Mouse (Mus musculus) myocyte (in vitro differentiated cells): ENCODE results near the gene Vmn2r17. TPM values are rescaled to one million over a fixed set of nuclear protein-coding genes. Genes with fewer than 3 reads are reported as not detected.

ENCODE experiments used
- H3K27me3 ChIP-seq: one replicate; pipeline ENCODE4 v1.6.1; 2011; ENCODE audit not compliant: control insufficient read depth, insufficient read depth, insufficient read length
- H3K36me3 ChIP-seq: one replicate; pipeline ENCODE4 v1.6.1; 2011; ENCODE audit not compliant: control insufficient read depth, insufficient read depth
- H3K4me2 ChIP-seq: one replicate; pipeline ENCODE4 v1.6.1; 2011; ENCODE audit warnings: low read depth, control low read depth
- H3K4me3 ChIP-seq: one replicate; pipeline ENCODE4 v1.5.1; 2011; ENCODE audit warnings: mild to moderate bottlenecking, control low read depth, moderate library complexity
- H3K79me2 ChIP-seq: one replicate; pipeline ENCODE4 v1.6.1; 2011; ENCODE audit not compliant: control insufficient read depth, insufficient read depth
- H3ac ChIP-seq: one replicate; pipeline ENCODE4 v1.6.1; 2011; ENCODE audit not compliant: control insufficient read depth, insufficient read length
- CEBPB ChIP-seq: IDR thresholded peaks from 2 replicates; pipeline ENCODE4 v1.6.1; 2011; ENCODE audit warnings: mild to moderate bottlenecking, moderate library complexity; ENCODE audit not compliant: poor library complexity, insufficient read depth, severe bottlenecking
- E2F4 ChIP-seq: IDR thresholded peaks from one replicate; pipeline ENCODE4 v1.6.1; 2011; ENCODE audit warnings: mild to moderate bottlenecking, control low read depth, moderate library complexity; ENCODE audit not compliant: insufficient read depth
- MAX ChIP-seq: IDR thresholded peaks from one replicate; pipeline ENCODE4 v1.6.1; 2011; ENCODE audit warnings: low read depth, mild to moderate bottlenecking, control low read depth
- MYOD1 ChIP-seq, 3 experiments: IDR thresholded peaks; one replicate each; pipeline ENCODE4 v1.6.1; 2011; ENCODE audit warnings: control low read depth in 2 of 3, low read depth in 2 of 3, mild to moderate bottlenecking in 2 of 3, moderate library complexity in 1 of 3; ENCODE audit not compliant: insufficient read length in 2 of 3, control insufficient read depth in 1 of 3
- MYOG ChIP-seq, 3 experiments: IDR thresholded peaks; one replicate each; pipeline ENCODE4 v1.6.1; 2011; ENCODE audit warnings: control low read depth in 2 of 3, low read depth in 2 of 3, mild to moderate bottlenecking in 2 of 3; ENCODE audit not compliant: insufficient read length in 2 of 3, control insufficient read depth in 1 of 3, insufficient read depth in 1 of 3
- POLR2A ChIP-seq: IDR thresholded peaks from one replicate; pipeline ENCODE4 v1.6.1; 2011; ENCODE audit warnings: low read depth, mild to moderate bottlenecking, control low read depth, moderate library complexity; ENCODE audit not compliant: insufficient read length
- POLR2AphosphoS2 ChIP-seq: IDR thresholded peaks from one replicate; pipeline ENCODE4 v1.6.1; 2011; ENCODE audit warnings: low read depth, control low read depth; ENCODE audit not compliant: insufficient read length
- REST ChIP-seq: IDR thresholded peaks from one replicate; pipeline ENCODE4 v1.6.1; 2011; ENCODE audit warnings: mild to moderate bottlenecking, control low read depth, moderate library complexity; ENCODE audit not compliant: insufficient read depth, insufficient read length
- SRF ChIP-seq: IDR thresholded peaks from one replicate; pipeline ENCODE4 v1.6.1; 2011; ENCODE audit warnings: low read depth; ENCODE audit not compliant: control insufficient read depth, insufficient read length
- TCF12 ChIP-seq: IDR thresholded peaks from one replicate; pipeline ENCODE4 v1.6.1; 2011; ENCODE audit warnings: mild to moderate bottlenecking, control low read depth; ENCODE audit not compliant: poor library complexity, insufficient read depth, severe bottlenecking
- TCF3 ChIP-seq: IDR thresholded peaks from one replicate; pipeline ENCODE4 v1.6.1; 2011; ENCODE audit warnings: low read depth, control low read depth; ENCODE audit not compliant: insufficient read length
- USF1 ChIP-seq: IDR thresholded peaks from one replicate; pipeline ENCODE4 v1.6.1; 2011; ENCODE audit warnings: low read depth, mild to moderate bottlenecking, control low read depth, moderate library complexity
- polyA plus RNA-seq: library from polyadenylated mRNA; unstranded; fragments of >200 nt; fragmentation: generic; extraction: Trizol; gene quantifications from one replicate; pipeline ENCODE4 v1.2.1, GENCODE M21; 2012; ENCODE audit warnings: missing spikeins

Gene Vmn2r17
- polyA plus RNA-seq, result not detected

DNA sequence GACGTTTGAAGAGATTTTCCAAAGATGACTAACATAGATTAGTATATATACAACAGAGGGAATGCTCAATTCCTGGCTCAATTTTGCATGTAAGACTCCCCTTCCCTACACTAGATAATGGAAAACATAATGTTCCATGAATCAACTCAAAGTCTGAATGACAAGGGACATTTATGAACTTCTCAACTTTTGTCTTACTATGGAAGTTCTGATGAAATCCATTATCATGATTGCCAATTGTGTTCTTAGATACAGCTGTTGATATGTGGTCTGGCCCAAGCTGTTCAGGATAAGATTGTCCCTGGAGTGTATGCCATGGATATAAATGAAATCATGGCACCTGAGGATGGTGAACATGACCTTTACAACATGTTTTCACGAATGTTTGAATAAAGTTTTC lies at the start of gene Vmn2r17:
Gene Vmn2r17 (plus strand): TSS at position 301 of the 400 bp plus-strand sequence.
- no peaks in the 10 kb centered on the region for H3K79me2 ChIP-seq
- H3K27me3 ChIP-seq, result no peaks in the 10 kb centered on the region
- H3K4me2 ChIP-seq, result no peak within 1 kb of the TSS
- TF ChIP-seq SRF, result no peak
- no peak for TF ChIP-seq POLR2A
- no peak for TF ChIP-seq CEBPB
- TF ChIP-seq TCF12, result no peak
- no peak for TF ChIP-seq USF1
- TF ChIP-seq MYOG (IDR thresholded peaks at IDR 0.05; ENCODE audit: control insufficient read depth in 1 of 3, insufficient read depth in 1 of 3, insufficient read length in 2 of 3, low read depth in 2 of 3), result no peak
- no peak for TF ChIP-seq MAX
- no peak for TF ChIP-seq REST
- TF ChIP-seq POLR2AphosphoS2, result no peak
- no peak for TF ChIP-seq E2F4
- TF ChIP-seq TCF3, result no peak
- TF ChIP-seq MYOD1 (IDR thresholded peaks at IDR 0.05; ENCODE audit: control insufficient read depth in 1 of 3, insufficient read length in 2 of 3, low read depth in 2 of 3), result no peak
- H3K36me3 ChIP-seq, result no peaks in the 10 kb centered on the region
- no peak within 1 kb of the TSS for H3K4me3 ChIP-seq
- H3ac ChIP-seq, result no peak within 1 kb of the TSS

DNA sequence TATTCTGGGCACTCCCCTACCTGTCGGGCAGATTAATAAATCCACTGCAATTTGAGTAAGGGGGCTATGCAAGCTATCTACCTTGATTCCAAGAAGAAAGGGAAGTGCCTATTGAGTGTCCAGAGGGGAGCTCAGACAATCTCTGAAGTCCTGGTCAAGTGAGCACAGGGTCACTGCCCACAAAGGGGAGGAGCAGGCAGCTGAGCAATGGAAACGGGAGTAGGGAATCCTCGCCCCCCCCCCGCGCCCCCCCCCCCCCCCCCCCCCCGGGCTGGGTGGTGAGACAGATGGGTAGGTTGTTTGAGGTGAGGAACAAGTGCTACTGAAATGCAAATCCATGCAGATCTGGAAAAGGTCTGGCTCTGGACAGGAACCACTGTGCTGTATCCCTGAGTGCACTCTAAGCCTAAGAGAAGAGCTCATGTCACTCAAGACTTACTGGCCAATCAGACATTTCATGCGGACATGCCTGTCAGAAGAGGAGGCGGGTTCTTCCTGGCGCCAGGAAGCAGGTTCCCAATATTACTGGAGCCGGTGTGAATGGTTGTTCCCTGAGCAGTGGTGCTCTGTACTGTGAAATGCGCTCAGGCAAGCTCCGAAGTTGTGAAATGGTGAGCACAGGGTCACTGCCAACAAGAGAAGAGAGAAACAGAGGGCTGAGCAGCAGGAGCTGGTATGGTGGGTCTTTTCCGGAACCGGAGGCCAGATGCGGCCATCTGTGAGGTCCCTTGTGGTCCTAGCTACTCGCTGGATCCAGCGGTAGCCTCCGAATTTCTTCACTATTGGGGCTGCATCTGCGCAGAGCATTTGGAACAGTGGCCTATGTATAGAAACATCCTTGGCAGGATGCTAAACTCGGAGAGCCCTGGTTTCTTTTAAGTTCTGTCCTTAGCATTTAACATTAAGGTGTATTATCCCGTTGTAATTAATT lies 47.4 kb downstream of the Vmn2r17 start:
- TF ChIP-seq SRF (no peak), MYOG (IDR thresholded peaks at IDR 0.05; ENCODE audit: control insufficient read depth in 1 of 3, insufficient read depth in 1 of 3, insufficient read length in 2 of 3, low read depth in 2 of 3) (no peak), MAX (no peak), MYOD1 (IDR thresholded peaks at IDR 0.05; ENCODE audit: control insufficient read depth in 1 of 3, insufficient read length in 2 of 3, low read depth in 2 of 3) (no peak), USF1 (no peak), TCF3 (no peak), E2F4 (no peak), REST (no peak), POLR2AphosphoS2 (no peak), POLR2A (no peak), TCF12 (no peak), CEBPB (no peak)
- peak overlapping the region; percentile 18 for H3K4me2 ChIP-seq
- no peaks in the 10 kb centered on the region for H3K79me2 ChIP-seq
- peak overlapping the region; percentile 13 for H3K4me3 ChIP-seq
- no peak overlapping the region for H3ac ChIP-seq
- no peaks in the 10 kb centered on the region for H3K36me3 ChIP-seq
- no peaks in the 10 kb centered on the region for H3K27me3 ChIP-seq

DNA sequence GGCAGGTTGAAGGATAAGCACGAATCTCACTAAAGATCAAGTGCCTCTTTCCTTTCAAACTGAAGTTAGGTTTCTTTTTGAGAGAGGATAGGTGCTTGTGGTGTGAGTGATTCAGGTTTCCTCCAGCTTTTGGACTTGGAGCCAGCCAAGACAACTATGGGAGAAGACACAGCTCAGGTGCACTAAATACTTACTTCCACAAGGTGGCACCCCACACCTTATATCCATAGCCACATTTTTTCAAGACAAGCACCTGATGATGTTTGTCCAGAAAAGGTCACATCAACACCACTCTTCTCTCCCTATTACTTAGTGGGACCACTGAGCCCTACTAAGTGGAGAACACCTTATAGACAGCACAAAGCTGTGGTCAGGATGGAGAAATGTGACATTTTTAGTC lies 87.2 kb downstream of the Vmn2r17 start:
- no peak overlapping the region for H3K4me3 ChIP-seq
- H3K27me3 ChIP-seq, result no peaks in the 10 kb centered on the region
- H3K79me2 ChIP-seq, result no peaks in the 10 kb centered on the region
- no peak for TF ChIP-seq POLR2A
- TF ChIP-seq REST, result no peak
- TF ChIP-seq MYOD1 (IDR thresholded peaks at IDR 0.05; ENCODE audit: control insufficient read depth in 1 of 3, insufficient read length in 2 of 3, low read depth in 2 of 3), result no peak
- TF ChIP-seq MYOG (IDR thresholded peaks at IDR 0.05; ENCODE audit: control insufficient read depth in 1 of 3, insufficient read depth in 1 of 3, insufficient read length in 2 of 3, low read depth in 2 of 3), result no peak
- TF ChIP-seq TCF3, result no peak
- TF ChIP-seq USF1, result no peak
- no peak for TF ChIP-seq TCF12
- no peak for TF ChIP-seq E2F4
- no peak for TF ChIP-seq CEBPB
- no peaks in the 10 kb centered on the region for H3K36me3 ChIP-seq
- no peak overlapping the region for H3K4me2 ChIP-seq
- no peak overlapping the region for H3ac ChIP-seq

Other genes with a start within 250 kb of the Vmn2r17 start
- 0.04 TPM for gene Vmn2r13, start 227.5 kb upstream of the Vmn2r17 start, polyA plus RNA-seq
- gene Vmn2r14, start 195.0 kb upstream of the Vmn2r17 start, polyA plus RNA-seq, result not detected
- not detected for gene Vmn2r15, start 122.0 kb upstream of the Vmn2r17 start, polyA plus RNA-seq
- not detected for gene Vmn2r16, start 89.5 kb upstream of the Vmn2r17 start, polyA plus RNA-seq
- 16.3 TPM for gene Crlf2, start 139.3 kb downstream of the Vmn2r17 start, polyA plus RNA-seq